Mouse (Mus musculus) lung, postnatal 25 days (tissue): ENCODE data around the gene Gm20518.

Experiments
- DNase-seq: peaks from one replicate; pipeline ENCODE4 v3.0.0; 2022; ENCODE audit warnings: low spot score

Gm20518 gene

GRCm38 (mm10) chr16:17893923-17894322 is 2.5 kb upstream of the Gm20518 start, which contains the start of gene Tssk1:
Gene Tssk1, plus strand, starts transcription at chr16:17894223.
- no peak for DNase-seq

- peak; percentile 50 for DNase-seq
These were observed 1.1 kb upstream of the Gm20518 start for GRCm38 (mm10) chr16:17892606-17893005.

DNA sequence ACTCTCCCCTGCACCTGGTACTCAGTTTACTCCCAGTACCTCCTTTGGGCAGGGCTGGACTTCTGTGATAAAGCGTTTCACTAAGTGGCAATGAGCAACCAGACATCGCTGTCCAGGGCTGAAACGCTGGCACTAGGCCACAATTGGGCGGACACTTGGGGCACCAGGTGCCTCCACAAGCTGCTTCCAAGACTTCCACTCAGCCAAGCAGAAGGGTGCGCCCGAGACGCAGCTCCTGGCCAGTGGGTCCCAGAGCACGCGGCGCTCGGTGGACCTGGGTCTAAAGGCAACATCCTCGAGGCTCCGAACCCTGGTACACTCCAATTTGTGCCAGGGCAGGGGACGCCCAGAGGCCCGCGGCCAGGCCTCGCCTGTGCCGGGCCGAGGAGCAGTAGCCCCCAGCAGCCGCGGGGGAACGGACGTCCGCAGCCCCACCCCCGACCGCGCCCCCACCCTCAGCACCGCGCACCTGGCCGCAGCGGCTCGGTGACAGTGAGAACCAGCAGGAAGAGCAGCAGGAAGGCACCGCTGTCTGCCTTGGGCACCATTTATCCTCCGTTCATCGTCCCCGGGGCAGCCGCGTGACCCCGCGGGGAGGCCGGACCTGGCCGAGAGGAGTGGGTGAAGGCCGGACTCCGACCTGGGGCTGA is 429 bp downstream of the Gm20518 start:
- peak; percentile 81 for DNase-seq

DNA sequence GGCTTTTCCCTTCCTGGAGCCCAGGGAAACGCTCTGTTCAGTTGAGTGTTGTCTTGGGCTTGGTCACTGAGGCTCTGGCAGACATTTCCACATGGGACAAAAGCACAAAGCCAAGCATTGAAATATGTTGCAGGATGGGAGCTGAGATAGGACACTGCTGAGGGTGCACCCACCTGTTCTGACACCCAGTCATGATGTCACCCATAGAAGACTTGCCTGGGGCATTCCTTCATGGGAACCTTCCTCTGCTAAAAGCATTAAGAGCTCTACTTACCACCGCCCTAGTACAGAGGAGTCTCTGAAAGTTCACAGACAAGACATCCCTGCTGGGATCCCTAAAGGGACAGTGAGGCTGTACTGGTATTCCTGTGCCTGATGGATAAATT is 1.1 kb downstream of the Gm20518 start:
- no peak for DNase-seq

- DNase-seq = no peak
These were observed 1.7 kb downstream of the Gm20518 start for GRCm38 (mm10) chr16:17889689-17890341.

DNA sequence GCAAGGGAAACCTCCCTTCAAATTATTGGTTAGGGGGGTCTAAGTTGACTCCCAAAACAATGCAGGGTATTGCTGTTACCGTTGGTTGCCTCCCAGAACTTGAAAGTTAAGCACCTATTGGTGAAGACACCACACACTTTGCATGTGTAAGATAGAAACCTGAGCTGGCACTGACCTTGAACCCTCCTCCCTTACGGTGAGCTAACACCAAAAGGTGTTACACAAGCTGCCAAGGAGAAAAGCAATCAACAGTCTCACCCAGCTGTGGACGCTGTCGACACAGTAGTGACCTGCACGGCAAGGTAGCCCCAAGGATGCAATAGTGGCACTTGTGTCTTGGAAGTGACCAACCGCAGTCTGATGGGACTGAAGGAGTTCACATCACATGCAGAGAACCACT is 7.4 kb downstream of the Gm20518 start:
- no peak for DNase-seq

GRCm38 (mm10) chr16:17882196-17882595 is 9.3 kb downstream of the Gm20518 start:
- DNase-seq = peak; percentile 46

- DNase-seq = no peak
These were observed 11.9 kb downstream of the Gm20518 start for GRCm38 (mm10) chr16:17879571-17879970.

DNA sequence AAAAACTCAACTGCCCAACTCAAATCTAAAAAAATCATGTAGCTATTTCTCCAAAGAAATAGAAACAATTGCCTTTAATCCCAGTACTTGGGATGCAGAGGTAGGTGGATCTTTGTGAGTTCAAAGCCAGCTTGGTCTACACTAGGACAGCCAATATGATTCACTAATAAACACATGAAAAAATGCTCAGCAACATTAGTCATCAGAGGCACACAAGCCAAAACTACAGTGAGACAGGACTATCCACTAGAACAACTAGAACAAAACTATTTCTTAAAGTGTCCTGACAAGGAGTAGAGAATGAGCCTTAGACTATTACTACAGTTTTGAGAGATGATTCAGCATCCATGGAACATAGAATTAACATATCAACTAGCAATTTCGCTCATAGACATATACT is 15.4 kb downstream of the Gm20518 start:
- no peak for DNase-seq

- DNase-seq = no peak
These were observed 16.3 kb downstream of the Gm20518 start for GRCm38 (mm10) chr16:17875174-17875573.

GRCm38 (mm10) chr16:17872995-17873394 is 18.5 kb downstream of the Gm20518 start:
- DNase-seq = no peak

DNA sequence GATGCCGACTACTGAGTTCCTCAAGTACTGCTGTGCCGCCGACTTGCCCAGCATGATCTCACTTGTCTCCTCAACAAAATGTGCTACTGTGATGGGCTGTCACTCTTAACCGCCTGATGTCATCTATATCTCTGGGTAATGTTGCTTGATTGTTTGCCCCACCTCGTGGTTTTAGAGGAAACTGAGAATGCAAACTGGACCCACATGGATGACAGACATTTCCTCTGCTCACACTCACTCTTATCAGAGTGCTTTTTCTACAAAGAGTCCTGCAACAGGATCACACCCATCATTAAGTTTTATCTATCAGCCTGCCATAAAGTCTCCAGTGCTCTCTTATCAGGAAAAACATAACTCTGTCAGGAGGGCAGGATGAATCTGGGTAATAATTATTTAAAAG is 20.2 kb downstream of the Gm20518 start:
- no peak for DNase-seq

DNA sequence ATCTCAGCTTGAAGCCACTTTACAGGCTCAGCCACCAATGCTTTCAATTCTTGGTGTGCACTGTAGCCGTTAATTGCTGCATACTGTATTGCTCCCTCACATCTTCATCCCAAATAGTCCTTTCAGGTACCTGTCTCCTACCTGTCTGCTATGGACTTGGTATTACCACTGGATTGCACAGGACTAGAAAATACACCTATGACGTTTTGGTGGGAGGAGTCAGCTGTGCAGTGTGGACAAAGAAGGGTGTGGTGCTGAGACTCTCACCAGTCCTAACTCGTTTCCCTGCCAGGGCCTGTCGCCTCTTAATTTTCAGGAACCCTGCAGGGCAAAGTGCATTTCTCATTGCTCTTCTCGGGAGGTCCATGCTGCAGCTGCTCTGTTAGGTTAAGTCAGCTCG is 25.7 kb downstream of the Gm20518 start:
- peak; percentile 43 for DNase-seq

DNA sequence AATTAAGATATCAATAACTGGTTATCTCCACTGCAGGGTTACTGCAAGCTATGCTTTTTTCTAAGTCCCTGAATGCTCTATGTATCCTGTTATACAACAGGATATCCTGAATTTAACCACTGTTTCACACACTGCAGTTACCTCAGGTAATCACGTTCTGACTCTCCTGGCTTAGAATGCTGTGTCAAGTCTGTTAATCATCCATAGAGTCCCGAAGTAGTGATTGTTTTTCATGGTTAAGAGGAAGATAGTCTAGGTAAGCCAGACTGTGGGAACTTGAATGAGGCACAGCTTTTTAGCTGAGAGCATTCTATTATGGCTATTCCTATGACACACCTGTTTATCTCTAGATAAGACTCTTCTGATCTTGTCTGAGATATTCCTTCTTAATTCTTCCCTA is 26.2 kb downstream of the Gm20518 start:
- DNase-seq = no peak

DNA sequence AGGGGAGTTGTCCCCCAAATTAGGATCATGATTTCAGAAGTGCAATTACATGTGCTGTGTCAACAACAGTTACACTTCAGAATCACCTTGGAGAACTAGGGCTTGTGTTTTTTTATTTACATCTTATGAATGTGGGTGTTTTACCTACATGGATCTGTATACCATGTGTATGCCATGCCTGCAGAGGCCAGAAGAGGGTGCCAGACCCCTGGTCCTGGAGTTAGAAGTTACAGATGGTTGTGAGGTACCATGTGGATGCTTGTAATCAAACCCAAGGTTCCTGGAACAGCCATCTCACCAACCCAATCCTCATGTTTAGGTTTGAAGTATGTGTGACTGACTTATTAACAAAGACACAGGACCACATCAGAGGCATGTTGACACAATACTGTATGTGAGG is 32.9 kb downstream of the Gm20518 start:
- DNase-seq = no peak

DNA sequence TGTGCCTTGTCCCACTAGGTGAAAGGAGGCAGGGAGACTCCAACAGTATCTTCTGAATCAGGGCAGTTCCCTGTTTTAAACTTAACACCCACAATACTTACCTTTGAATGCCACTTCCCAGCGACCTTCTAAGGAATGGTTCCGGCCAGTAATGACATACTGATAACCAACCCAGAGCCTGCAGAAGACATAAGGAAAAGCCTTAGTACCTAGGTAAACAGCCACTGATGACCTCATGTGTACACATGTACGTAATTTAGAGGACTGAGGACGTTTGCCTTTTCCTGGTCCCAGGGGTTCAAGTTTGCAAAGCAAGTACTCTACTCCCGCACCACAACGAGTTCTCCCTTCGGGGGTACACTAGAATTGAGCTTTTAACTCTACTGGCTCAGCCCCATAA is 34.3 kb downstream of the Gm20518 start:
- no peak for DNase-seq

DNA sequence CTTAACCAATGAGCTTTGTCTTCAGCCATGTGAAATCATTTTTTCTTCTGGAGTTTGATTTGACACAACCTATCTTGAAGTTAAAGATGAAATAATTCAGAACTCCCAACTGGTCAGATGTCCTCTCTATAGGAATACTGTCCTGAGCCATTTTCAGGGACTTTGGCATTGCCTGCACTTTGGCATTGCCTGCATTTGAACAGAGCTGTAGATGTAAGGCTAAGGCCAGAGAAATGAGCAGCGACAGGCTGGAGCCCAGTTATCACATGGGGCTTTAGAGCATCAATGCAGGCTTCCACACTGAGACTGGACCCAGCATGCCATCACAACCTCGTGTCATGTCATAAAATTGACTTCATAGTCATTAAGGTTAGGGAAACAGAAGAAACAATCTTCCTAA is 38.2 kb downstream of the Gm20518 start:
- no peak for DNase-seq

GRCm38 (mm10) chr16:17851860-17852259 is 39.6 kb downstream of the Gm20518 start:
- DNase-seq = no peak

GRCm38 (mm10) chr16:17851331-17851730 is 40.1 kb downstream of the Gm20518 start:
- DNase-seq = no peak

DNA sequence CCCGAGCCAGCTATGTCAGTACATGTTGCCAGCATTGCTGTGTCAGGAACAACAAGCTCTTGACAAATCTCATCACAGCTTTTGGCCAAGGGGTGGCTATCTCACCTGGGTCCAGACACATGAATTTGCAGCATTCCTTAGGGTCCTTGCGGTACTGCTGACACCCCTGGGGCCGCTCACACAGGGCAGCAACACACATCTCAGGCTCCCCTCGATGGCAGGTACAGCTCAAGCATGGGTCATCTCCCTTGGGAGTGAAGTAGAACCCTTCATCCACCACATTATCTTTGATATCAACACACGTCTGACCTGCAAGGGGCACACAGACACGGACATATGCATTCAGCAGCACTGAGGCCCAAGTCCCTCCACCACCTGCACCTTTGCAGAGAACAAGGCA is 42.0 kb downstream of the Gm20518 start:
- no peak for DNase-seq

- DNase-seq = peak; percentile 47
These were observed 42.5 kb downstream of the Gm20518 start for GRCm38 (mm10) chr16:17848928-17849327.

GRCm38 (mm10) chr16:17848431-17848830 is 43.0 kb downstream of the Gm20518 start:
- no peak for DNase-seq

GRCm38 (mm10) chr16:17843701-17844365 is 47.6 kb downstream of the Gm20518 start:
- DNase-seq = no peak
